22 mouse cellular contexts compared by ENCODE assay signal in genomic region chr10:105227631-105228030, GRCm38 (mm10).
DNase-seq lines count a peak whose midpoint lies in the region; ATAC-seq lines count a peak whose summit lies in the region.
"Had no signal": no experiment of that assay in that cellular context is flagged by ENCODE, and none has a peak within 500 bp of the region (broad histone marks: within the 10 kb centered on the region; RNA-seq: fewer than 3 reads in every experiment).

No protein-coding gene starts in this region.

- no peak overlapping the region for H3K4me3 ChIP-seq in heart, embryonic 13.5 days
- H3K4me3 ChIP-seq: embryonic facial prominence, embryonic 15.5 days; erythroblast, embryonic 14.5 days; forebrain, embryonic 10.5 days; heart, embryonic 10.5 days; heart, embryonic 15.5 days; hindbrain, embryonic 15.5 days had no signal

- H3K4me1 ChIP-seq in heart, embryonic 13.5 days, result peaks cover 11% of the 10 kb centered on the region
- H3K4me1 ChIP-seq: forebrain, embryonic 10.5 days; heart, embryonic 15.5 days; hindbrain, embryonic 15.5 days had no signal

- no peaks in the 10 kb centered on the region for H3K27me3 ChIP-seq in heart, embryonic 13.5 days (replicated peaks)
- H3K27me3 ChIP-seq: embryonic facial prominence, embryonic 15.5 days; heart, embryonic 15.5 days; hindbrain, embryonic 15.5 days had no signal

- no peak overlapping the region for H3K27ac ChIP-seq in heart, embryonic 13.5 days (replicated peaks)
- H3K27ac ChIP-seq: embryonic facial prominence, embryonic 15.5 days; forebrain, embryonic 10.5 days; heart, embryonic 10.5 days; heart, embryonic 15.5 days; hindbrain, embryonic 15.5 days had no signal

- 28% methylated on average over 5 of the region's 5 CpGs for WGBS in heart, embryonic 13.5 days

- H3K36me3 ChIP-seq in heart, embryonic 13.5 days, result no peaks in the 10 kb centered on the region
- H3K36me3 ChIP-seq: embryonic facial prominence, embryonic 15.5 days; forebrain, embryonic 10.5 days; heart, embryonic 10.5 days; heart, embryonic 15.5 days; hindbrain, embryonic 15.5 days had no signal

- H3K4me2 ChIP-seq in heart, embryonic 13.5 days, result peak overlapping the region; percentile 10; the same call in 1 of the 2 replicates
- H3K4me2 ChIP-seq: embryonic facial prominence, embryonic 15.5 days; heart, embryonic 15.5 days; hindbrain, embryonic 15.5 days had no signal

- H3K9ac ChIP-seq in heart, embryonic 13.5 days, result no peak overlapping the region
- H3K9ac ChIP-seq: embryonic facial prominence, embryonic 15.5 days; heart, embryonic 15.5 days; hindbrain, embryonic 15.5 days had no signal

- no peak for ATAC-seq in heart, embryonic 13.5 days (ENCODE audit: extremely low read depth, insufficient number of reproducible peaks, low FRiP score, low TSS enrichment)
- ATAC-seq: forebrain, embryonic 14.5 days; intestine, embryonic 16.5 days had no signal

- H3K9me3 ChIP-seq in heart, embryonic 13.5 days, result no peaks in the 10 kb centered on the region
- H3K9me3 ChIP-seq: embryonic facial prominence, embryonic 15.5 days; forebrain, embryonic 10.5 days; heart, embryonic 10.5 days; heart, embryonic 15.5 days; hindbrain, embryonic 15.5 days had no signal

- DNase-seq in adrenal gland, adult 2 months, result peak; percentile 2
- no peak for DNase-seq in adrenal gland, adult 8-10 months
- no peak for DNase-seq in heart, adult 9 months (ENCODE audit: low spot score in 2 of 2)
- DNase-seq in 3T3-L1 (ENCODE audit: low read depth, low spot score), result peak; percentile 1
- DNase-seq in embryo, embryonic 9.5 days (ENCODE audit: extremely low spot score), result peak; percentile 13
- DNase-seq in urinary bladder, adult 2 months (ENCODE audit: low spot score), result no peak
- DNase-seq in layer of hippocampus, postnatal 14 days (ENCODE audit: low spot score in 2 of 2), result no peak
- DNase-seq: cerebellum, adult 18-20 months; cerebellum, adult 9-11 months; cerebellum, postnatal 36 days; gastrocnemius, postnatal 36 days; heart, adult 11 months; heart, postnatal 14 days had no signal

Comparison
In these comparisons a context has a peak if more than half of its experiments do, and no peak if none do; other contexts are left out.
1. DNase-seq: peak in adrenal gland, adult 2 months (single experiment), 3T3-L1 (single experiment) and embryo, embryonic 9.5 days (single experiment); none in adrenal gland, adult 8-10 months (single experiment), heart, adult 9 months (0 of 2), urinary bladder, adult 2 months (single experiment) and layer of hippocampus, postnatal 14 days (0 of 2).